Mouse (Mus musculus) stomach, postnatal 0 days (tissue): ENCODE measurements around the gene Lcat.

Experiments
- CTCF ChIP-seq: IDR thresholded peaks from 2 replicates; pipeline ENCODE4 v1.5.1; 2016; ENCODE audit warnings: antibody characterized with exemption, low read depth, mild to moderate bottlenecking, moderate library complexity
- EP300 ChIP-seq: optimal IDR thresholded peaks from 2 replicates; pipeline ENCODE3; 2016; ENCODE audit warnings: antibody characterized with exemption

GRCm38 (mm10) chr8:105900180-105900940 lies 42.8 kb downstream of the Lcat start, which contains the start of gene Pskh1:
- TF ChIP-seq CTCF: peak; percentile 27; the same call in 1 of the 2 replicates
- no peak for TF ChIP-seq EP300
